ENCODE assay signal across 10 mouse cellular contexts in genomic region chrX:162521197-162521596, GRCm38 (mm10).
DNase-seq lines count a peak whose midpoint lies in the region; ATAC-seq lines count a peak whose summit lies in the region.
"Had no signal": no experiment of that assay in that cellular context is flagged by ENCODE, and none has a peak within 500 bp of the region (broad histone marks: within the 10 kb centered on the region; RNA-seq: fewer than 3 reads in every experiment).

No protein-coding gene starts in this region.

- DNase-seq in kidney, adult 9 months: peak; percentile 12
- DNase-seq in right cerebral cortex, postnatal 10 days (ENCODE audit: low spot score in 2 of 2): peak; percentile 43 to 47
- no peak for DNase-seq in right cerebral cortex, postnatal 4 days
- DNase-seq in thymus, adult 18-20 months: no peak
- DNase-seq: adrenal gland, postnatal 36 days; thymus, postnatal 14 days had no signal

- no peaks in the 10 kb centered on the region for H3K4me1 ChIP-seq in kidney, embryonic 15.5 days
- peaks cover 2% of the 10 kb centered on the region; the same call in 1 of the 2 replicates for H3K4me1 ChIP-seq in hindbrain, embryonic 16.5 days (ENCODE audit: control insufficient read depth, insufficient read depth, low read depth, low read length)
- H3K4me1 ChIP-seq: megakaryocyte, embryonic 14.5 days had no signal

- no peak overlapping the region for H3K4me3 ChIP-seq in kidney, embryonic 15.5 days (replicated peaks)
- H3K4me3 ChIP-seq in hindbrain, embryonic 16.5 days (ENCODE audit: low read length): no peak overlapping the region
- H3K4me3 ChIP-seq: megakaryocyte, embryonic 14.5 days had no signal

- no peak for ATAC-seq in kidney, embryonic 15.5 days (replicated peaks; ENCODE audit: low FRiP score)
- ATAC-seq in hindbrain, embryonic 16.5 days: 0 out of 2 replicates have a peak, but pooled peaks have one; percentile 52
- ATAC-seq in erythroblast, adult 5-6 weeks (replicated peaks; ENCODE audit: low FRiP score, poor library complexity, severe bottlenecking): no peak

- 58% methylated on average over 4 of the region's 4 CpGs for WGBS in kidney, embryonic 15.5 days
- 23% methylated on average over 4 of the region's 4 CpGs for WGBS in hindbrain, embryonic 16.5 days

- H3K27ac ChIP-seq in kidney, embryonic 15.5 days: no peak overlapping the region
- H3K27ac ChIP-seq in hindbrain, embryonic 16.5 days (ENCODE audit: low read depth, low read length): no peak overlapping the region

- peaks cover 54% of the 10 kb centered on the region for H3K27me3 ChIP-seq in kidney, embryonic 15.5 days
- no peaks in the 10 kb centered on the region for H3K27me3 ChIP-seq in hindbrain, embryonic 16.5 days (replicated peaks; ENCODE audit: control insufficient read depth, insufficient read depth, low read length)

- no peaks in the 10 kb centered on the region for H3K36me3 ChIP-seq in kidney, embryonic 15.5 days
- no peaks in the 10 kb centered on the region for H3K36me3 ChIP-seq in hindbrain, embryonic 16.5 days (ENCODE audit: control insufficient read depth, insufficient read depth, low read length)

- H3K4me2 ChIP-seq in kidney, embryonic 15.5 days: no peak overlapping the region
- H3K4me2 ChIP-seq in hindbrain, embryonic 16.5 days (ENCODE audit: low read length): no peak overlapping the region

- H3K9ac ChIP-seq in kidney, embryonic 15.5 days: no peak overlapping the region
- H3K9ac ChIP-seq in hindbrain, embryonic 16.5 days (ENCODE audit: low read depth, low read length): no peak overlapping the region

- no peaks in the 10 kb centered on the region for H3K9me3 ChIP-seq in kidney, embryonic 15.5 days (replicated peaks)
- no peaks in the 10 kb centered on the region for H3K9me3 ChIP-seq in hindbrain, embryonic 16.5 days (ENCODE audit: control insufficient read depth, low read length)
- H3K9me3 ChIP-seq: megakaryocyte, embryonic 14.5 days had no signal

Comparison
In these comparisons a context has a peak if more than half of its experiments do, and no peak if none do; other contexts are left out.
1. DNase-seq: peak in kidney, adult 9 months (single experiment) and right cerebral cortex, postnatal 10 days (2 of 2); none in right cerebral cortex, postnatal 4 days (single experiment) and thymus, adult 18-20 months (0 of 2).